Mouse (Mus musculus) macrophage (primary cell): Measurements from ENCODE around the gene Fbl. TPM values are rescaled to one million over a fixed set of nuclear protein-coding genes. Genes with fewer than 3 reads are reported as not detected.
A peak's percentile ranks its signal among the peaks of the same experiment; 100 is the strongest.
"Not testable (repeated sequence)": the region's sequence is repeated elsewhere in the genome, so short reads cannot be mapped to it uniquely, and the experiment has no call there.

ENCODE experiments used
- H3K27ac ChIP-seq: fragments of 350-480 bp; formaldehyde crosslinking; 2 replicates; pipeline ENCODE4 v1.9.0; 2021
- H3K36me3 ChIP-seq: fragments of 350-480 bp; formaldehyde crosslinking; 2 replicates; pipeline ENCODE4 v1.9.0; 2021; ENCODE audit errors: inconsistent target
- H3K4me3 ChIP-seq: fragments of 350-480 bp; formaldehyde crosslinking; 2 replicates; pipeline ENCODE4 v1.9.0; 2021; ENCODE audit errors: inconsistent target
- H3K79me2 ChIP-seq: fragments of 350-480 bp; formaldehyde crosslinking; 2 replicates; pipeline ENCODE4 v1.9.0; 2021; ENCODE audit errors: inconsistent target
- WGBS: methylation state at CpG from one replicate; pipeline ENCODE4 v1.1.7; 2026; ENCODE audit warnings: inconsistent platforms; ENCODE audit not compliant: missing documents; 5-methylcytosine and 5-hydroxymethylcytosine counted together
- polyA plus RNA-seq: library from polyadenylated mRNA; stranded (reverse); fragments of 250-400 nt; gene quantifications from 3 replicates; pipeline ENCODE4 v1.2.4, GENCODE M21; 2018; ENCODE audit warnings: inconsistent platforms
- total RNA-seq, 78 experiments: library from RNA; depleted of rRNA; stranded (reverse); fragments of 250-400 nt; gene quantifications; 1 replicate in 9 of 78; 2 replicates in 24 of 78; 3 replicates in 43 of 78; 4 replicates in 2 of 78; pipeline ENCODE4 v1.2.4; 2018; ENCODE audit warnings: inconsistent platforms in 56 of 78

Gene Fbl
- total RNA-seq (2018; cell fraction: chromatin; rRNA removed) = 10 to 100 TPM; 15.7 to 69.6 (median 35.0) TPM
- total RNA-seq (2018; cell fraction: cytosol; rRNA removed) = 10 to 100 TPM; 31.8 to 58.0 (median 45.9) TPM
- total RNA-seq (2018; cell fraction: nucleus; rRNA removed) = 10 to 100 TPM; 16.3 to 82.0 (median 24.3) TPM
- polyA plus RNA-seq = 53.7 to 146 TPM (median 80.2 TPM) in 3 replicates

- Histone ChIP-seq H3K36me3 (no peaks in the 10 kb centered on the region), H3K27ac (peak within 1 kb of the TSS; percentile 80), H3K79me2 (peaks cover 47% of the 10 kb centered on the region), H3K4me3 (peak within 1 kb of the TSS; percentile 76)
- WGBS = under 1% methylated on average over 75 of the region's 80 CpGs
Observed at GRCm38 (mm10) chr7:28169489-28170422, at the start of gene Fbl. Gene Fbl (plus strand): TSS chr7:28169710.

DNA sequence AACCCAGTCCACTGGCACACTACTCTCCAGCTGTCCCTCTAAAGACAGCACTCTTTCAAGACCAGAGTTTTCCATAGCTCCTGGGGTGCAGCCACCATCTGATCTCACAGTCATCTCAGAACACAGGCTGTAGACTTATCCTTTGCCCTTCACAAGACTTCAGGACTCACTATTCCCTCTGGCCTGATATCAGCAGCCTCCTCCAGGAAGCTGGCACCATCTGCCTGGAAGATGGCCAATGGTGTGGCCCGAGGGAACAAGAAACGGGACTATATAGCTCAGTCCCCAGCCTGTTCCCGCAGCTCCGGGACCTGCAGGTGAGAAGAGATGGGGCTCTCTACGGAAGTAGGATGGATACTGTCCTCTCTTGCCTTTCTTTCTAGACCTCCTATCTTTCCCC lies 40.3 kb upstream of the Fbl start, which contains the start of gene 9530053A07Rik:
TSS of gene 9530053A07Rik (plus strand) at position 301 of the 400 bp plus-strand sequence.
- H3K4me3 ChIP-seq = no peak within 1 kb of the TSS
- H3K36me3 ChIP-seq = no peaks in the 10 kb centered on the region
- 82% methylated on average over 5 of the region's 5 CpGs for WGBS
- no peak within 1 kb of the TSS for H3K27ac ChIP-seq
- no peaks in the 10 kb centered on the region for H3K79me2 ChIP-seq

GRCm38 (mm10) chr7:28137613-28138012 lies 31.9 kb upstream of the Fbl start:
- H3K27ac ChIP-seq = no peak overlapping the region
- WGBS = 57% methylated on average over 5 of the region's 5 CpGs

DNA sequence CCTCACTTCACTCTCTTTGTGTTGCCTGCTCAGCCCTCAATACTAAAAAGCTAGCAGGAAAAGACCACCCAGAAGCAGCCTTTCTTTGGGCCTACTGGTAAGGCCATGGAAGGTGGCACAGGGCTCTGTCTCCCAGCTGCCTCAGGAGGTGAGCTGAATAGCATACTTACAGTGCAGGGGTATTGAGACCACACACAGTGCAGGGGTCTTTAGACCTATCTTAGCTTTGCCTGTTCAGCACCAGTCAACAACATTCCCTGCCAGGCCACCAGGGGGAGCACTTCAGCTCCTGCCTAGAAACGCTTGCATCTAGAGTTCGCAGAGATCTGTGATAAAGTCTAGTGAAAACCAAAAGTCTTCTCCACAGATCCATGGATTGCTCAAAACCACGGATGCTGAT lies 21.2 kb upstream of the Fbl start:
- H3K36me3 ChIP-seq = no peaks in the 10 kb centered on the region
- H3K4me3 ChIP-seq = no peak overlapping the region
- no peaks in the 10 kb centered on the region for H3K79me2 ChIP-seq
- WGBS = 13% methylated on average over 3 of the region's 3 CpGs
- no peak overlapping the region for H3K27ac ChIP-seq

More at GRCm38 (mm10) chr7:28137613-28138012, 31.9 kb upstream of the Fbl start:
- no peaks in the 10 kb centered on the region for H3K36me3 ChIP-seq
- H3K4me3 ChIP-seq = no peak overlapping the region
- no peaks in the 10 kb centered on the region for H3K79me2 ChIP-seq

DNA sequence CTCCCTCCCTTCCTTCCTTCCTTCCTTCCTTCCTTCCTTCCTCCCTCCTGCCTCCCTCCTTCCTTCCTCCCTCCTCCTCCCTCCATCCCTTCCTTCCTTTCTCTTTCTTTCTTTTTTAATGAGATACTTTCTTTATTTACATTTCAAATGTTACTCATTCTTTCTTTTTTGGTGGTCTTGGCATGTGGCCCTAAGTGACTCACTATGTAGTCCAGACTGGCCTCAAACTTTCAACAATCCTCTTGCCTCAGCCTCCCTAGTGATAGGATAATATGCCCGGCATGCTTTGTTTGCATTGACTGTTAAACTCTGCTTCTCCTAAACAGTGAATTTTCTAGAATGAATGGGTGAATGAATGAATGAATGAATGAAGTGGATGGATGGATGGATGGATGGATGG lies 19.7 kb upstream of the Fbl start:
- Histone ChIP-seq H3K36me3 (no peaks in the 10 kb centered on the region), H3K79me2 (no peaks in the 10 kb centered on the region), H3K27ac (no peak overlapping the region), H3K4me3 (no peak overlapping the region)
- WGBS = 89% methylated on average over 1 of the region's 1 CpGs

- no peaks in the 10 kb centered on the region for H3K36me3 ChIP-seq
- no peaks in the 10 kb centered on the region for H3K79me2 ChIP-seq
- no peak overlapping the region for H3K4me3 ChIP-seq
- H3K27ac ChIP-seq = no peak overlapping the region
- WGBS = 14% methylated on average over 13 of the region's 13 CpGs
Observed at GRCm38 (mm10) chr7:28151584-28152221, 17.8 kb upstream of the Fbl start.

- H3K79me2 ChIP-seq, H3K4me3 ChIP-seq, H3K36me3 ChIP-seq, H3K27ac ChIP-seq: not testable (repeated sequence)
- 36% methylated on average over 4 of the region's 5 CpGs for WGBS
Observed at GRCm38 (mm10) chr7:28153595-28153994, 15.9 kb upstream of the Fbl start.

DNA sequence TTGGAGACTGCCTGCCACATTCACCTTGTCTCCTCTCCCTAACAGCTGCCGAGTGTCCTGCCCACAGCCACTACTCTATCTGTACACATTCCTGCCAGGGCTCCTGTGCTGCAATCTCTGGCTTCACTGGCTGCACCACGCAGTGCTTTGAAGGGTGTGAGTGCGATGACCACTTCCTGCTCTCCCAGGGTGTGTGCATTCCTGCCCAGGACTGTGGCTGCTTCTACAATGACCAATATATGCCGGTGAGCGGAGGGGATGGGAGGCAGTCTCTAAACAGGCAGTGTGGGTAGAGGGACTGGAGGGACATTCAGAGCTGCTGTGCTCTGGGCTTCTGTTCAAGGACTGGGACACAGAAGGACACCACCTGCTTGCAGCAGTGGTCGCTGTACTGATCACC lies 10.2 kb upstream of the Fbl start:
- no peaks in the 10 kb centered on the region for H3K36me3 ChIP-seq
- H3K27ac ChIP-seq = no peak overlapping the region
- WGBS = 25% methylated on average over 6 of the region's 6 CpGs
- H3K79me2 ChIP-seq = no peaks in the 10 kb centered on the region
- H3K4me3 ChIP-seq = no peak overlapping the region

GRCm38 (mm10) chr7:28159893-28160292 lies 9.6 kb upstream of the Fbl start:
- no peaks in the 10 kb centered on the region for H3K36me3 ChIP-seq
- no peaks in the 10 kb centered on the region for H3K79me2 ChIP-seq
- 96% methylated on average over 3 of the region's 3 CpGs for WGBS
- no peak overlapping the region for H3K4me3 ChIP-seq
- H3K27ac ChIP-seq = no peak overlapping the region

- WGBS = 63% methylated on average over 9 of the region's 9 CpGs
- Histone ChIP-seq H3K79me2 (no peaks in the 10 kb centered on the region), H3K4me3 (no peak overlapping the region), H3K27ac (no peak overlapping the region), H3K36me3 (no peaks in the 10 kb centered on the region)
Observed at GRCm38 (mm10) chr7:28161163-28161749, 8.3 kb upstream of the Fbl start.

- H3K4me3 ChIP-seq = no peak overlapping the region
- peaks cover 3% of the 10 kb centered on the region for H3K79me2 ChIP-seq
- H3K27ac ChIP-seq = no peak overlapping the region
- 85% methylated on average over 5 of the region's 6 CpGs for WGBS
- no peaks in the 10 kb centered on the region for H3K36me3 ChIP-seq
Observed at GRCm38 (mm10) chr7:28165406-28165805, 4.1 kb upstream of the Fbl start.

DNA sequence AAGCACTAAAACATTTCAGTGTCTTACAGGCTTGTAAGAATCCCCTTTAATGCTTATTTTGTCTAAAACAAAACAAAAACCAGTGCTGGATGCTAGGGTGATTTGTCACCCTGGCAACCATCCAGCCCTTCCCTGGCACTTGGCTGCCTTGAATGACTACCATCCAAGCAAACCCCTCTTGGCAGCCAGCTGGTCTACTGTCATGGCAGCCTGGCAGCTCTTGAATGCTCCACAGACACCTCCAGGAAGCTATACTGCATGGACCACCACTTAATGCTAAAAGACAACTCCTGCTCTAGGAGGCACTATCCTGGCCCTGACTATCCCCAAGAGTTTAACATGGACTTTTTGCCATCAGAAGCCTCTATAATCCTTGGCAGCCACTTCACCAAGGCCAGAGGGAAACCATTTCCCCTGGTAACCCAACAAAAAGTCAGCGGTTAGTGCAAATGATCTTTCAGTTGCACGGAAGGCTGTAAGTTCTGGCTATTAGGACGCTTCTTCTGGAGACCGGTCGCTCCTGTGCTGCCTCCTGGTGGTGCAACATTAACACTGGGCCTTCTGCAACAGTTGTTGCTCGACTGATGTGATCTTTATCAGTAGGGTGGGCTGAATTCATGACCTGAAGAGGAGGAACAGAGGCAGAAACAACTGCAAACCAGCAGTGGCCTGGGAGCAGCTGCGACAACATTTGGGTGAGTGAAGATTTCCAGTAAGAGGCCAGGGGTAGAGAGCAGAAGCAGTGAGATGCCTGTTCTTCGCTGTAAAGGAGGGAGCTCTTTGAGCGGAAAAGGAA lies 992 bp upstream of the Fbl start:
- peak overlapping the region; percentile 76 for H3K4me3 ChIP-seq
- 2% methylated on average over 9 of the region's 9 CpGs for WGBS
- peak overlapping the region; percentile 80 for H3K27ac ChIP-seq
- peaks cover 34% of the 10 kb centered on the region for H3K79me2 ChIP-seq
- no peaks in the 10 kb centered on the region for H3K36me3 ChIP-seq

GRCm38 (mm10) chr7:28175358-28175757 lies 5.8 kb downstream of the Fbl start:
- H3K27ac ChIP-seq = peak overlapping the region; percentile 13; the same call in 1 of the 2 replicates
- 6% methylated on average over 4 of the region's 4 CpGs for WGBS

DNA sequence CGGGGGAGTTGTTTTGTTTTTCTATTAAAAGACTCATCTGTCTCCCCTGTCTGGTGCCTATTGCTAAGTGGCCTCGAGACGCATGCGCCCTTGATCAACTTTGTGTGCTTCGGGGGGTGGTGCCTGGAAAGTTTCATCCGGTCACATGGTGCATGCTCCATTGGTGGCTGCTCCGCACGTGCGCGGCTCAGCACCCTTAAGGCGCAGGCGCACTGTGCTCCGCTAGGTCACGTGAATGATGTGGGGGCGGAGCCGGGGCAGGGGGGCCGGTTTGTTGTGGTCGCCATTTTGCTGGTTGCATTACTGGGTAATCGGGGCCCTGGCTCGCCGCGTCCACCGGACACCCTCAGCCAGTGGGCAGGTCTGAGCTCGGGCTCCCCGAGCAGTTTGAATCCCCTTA lies 9.7 kb downstream of the Fbl start, which contains the start of gene Dyrk1b:
TSS of gene Dyrk1b (plus strand) at position 242 of the 400 bp plus-strand sequence.
- H3K36me3 ChIP-seq = peaks cover 41% of the 10 kb centered on the region
- peaks cover 16% of the 10 kb centered on the region for H3K79me2 ChIP-seq
- H3K4me3 ChIP-seq = peak within 1 kb of the TSS; percentile 39
- under 1% methylated on average over 24 of the region's 25 CpGs for WGBS
- H3K27ac ChIP-seq = peak within 1 kb of the TSS; percentile 34; the same call in 1 of the 2 replicates

More at GRCm38 (mm10) chr7:28175358-28175757, 5.8 kb downstream of the Fbl start:
- H3K36me3 ChIP-seq = peaks cover 21% of the 10 kb centered on the region; the same call in 1 of the 2 replicates
- peaks cover 46% of the 10 kb centered on the region for H3K79me2 ChIP-seq
- H3K4me3 ChIP-seq = no peak overlapping the region
